Mouse (Mus musculus) cerebellum, adult 2 months (tissue): ENCODE data around the gene Prdx5. TPM values are rescaled to one million over a fixed set of nuclear protein-coding genes. Genes with fewer than 3 reads are reported as not detected.
"Not testable (repeated sequence)": the region's sequence is repeated elsewhere in the genome, so short reads cannot be mapped to it uniquely, and the experiment has no call there.

Experiments
- DNase-seq, 2 experiments: peaks; one replicate each; pipeline ENCODE4 v3.0.0; 2021
- H3K27ac ChIP-seq: fragments of 200-500 bp; 2 replicates; pipeline ENCODE4 v1.5.1; 2012; ENCODE audit warnings: low read length, control low read depth, inconsistent platforms; ENCODE audit not compliant: insufficient read depth
- H3K27me3 ChIP-seq: fragments of 200-500 bp; 2 replicates; pipeline ENCODE4 v1.6.1; 2012; ENCODE audit warnings: inconsistent platforms, mild to moderate bottlenecking, low read length, moderate library complexity; ENCODE audit not compliant: control insufficient read depth, insufficient read depth
- H3K4me1 ChIP-seq: fragments of 200-500 bp; 2 replicates; pipeline ENCODE4 v1.6.1; 2011; ENCODE audit warnings: low read length; ENCODE audit not compliant: control insufficient read depth, insufficient read depth
- H3K4me3 ChIP-seq: fragments of 200-500 bp; replicated peaks from 2 replicates; pipeline ENCODE3; 2011; ENCODE audit warnings: mild to moderate bottlenecking, low read depth, low read length, control low read depth; ENCODE audit not compliant: insufficient read depth
- CTCF ChIP-seq: fragments of 200-500 bp; IDR thresholded peaks from 2 replicates; pipeline ENCODE4 v1.5.1; 2011; ENCODE audit warnings: low read depth, mild to moderate bottlenecking, control low read depth, low read length, moderate library complexity, borderline replicate concordance; ENCODE audit not compliant: insufficient read depth
- POLR2A ChIP-seq: fragments of 200-500 bp; IDR thresholded peaks from 2 replicates; pipeline ENCODE4 v1.6.1; 2011; ENCODE audit warnings: low read length, control low read depth, borderline replicate concordance; ENCODE audit not compliant: insufficient read depth
- WGBS: fragments of 180-500 bp; shearing (Covaris S2); methylation state at CpG from one replicate; pipeline ENCODE4 v1.1.7; 2018; 5-methylcytosine and 5-hydroxymethylcytosine counted together
- polyA plus RNA-seq: library from polyadenylated mRNA; depleted of rRNA; stranded (reverse); fragments of >200 nt; gene quantifications from 2 replicates; pipeline ENCODE4 v1.2.3, GENCODE M21; 2012

Gene Prdx5
- polyA plus RNA-seq, 1 experiment, result 537 TPM

DNA sequence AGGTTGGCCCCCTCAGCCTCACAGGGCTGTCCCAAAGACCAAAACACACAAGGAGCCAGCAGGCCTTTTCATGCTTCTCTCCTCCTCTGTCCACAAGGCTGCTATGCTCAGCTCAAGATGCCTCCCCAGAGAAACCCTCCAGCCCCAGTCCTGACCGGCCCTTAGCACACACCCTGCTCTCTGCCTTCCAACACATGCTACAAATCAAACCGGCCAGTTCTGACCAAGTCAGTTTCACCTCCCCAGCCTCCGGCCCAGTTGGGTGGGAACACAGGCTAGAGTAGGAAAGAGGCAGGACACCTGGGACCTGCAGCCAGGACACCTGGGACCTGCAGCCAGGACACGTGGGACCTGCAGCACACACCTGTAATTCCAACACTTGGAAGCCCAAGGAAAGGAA, 6.6 kb upstream of the Prdx5 start:
- no peak for DNase-seq
- Histone ChIP-seq H3K4me1 (peaks cover 10% of the 10 kb centered on the region), H3K27ac (no peak overlapping the region), H3K27me3 (no peaks in the 10 kb centered on the region), H3K4me3 (no peak overlapping the region)
- TF ChIP-seq POLR2A, result no peak
- no peak for TF ChIP-seq CTCF
- WGBS, result 79% methylated on average over 4 of the region's 4 CpGs

DNA sequence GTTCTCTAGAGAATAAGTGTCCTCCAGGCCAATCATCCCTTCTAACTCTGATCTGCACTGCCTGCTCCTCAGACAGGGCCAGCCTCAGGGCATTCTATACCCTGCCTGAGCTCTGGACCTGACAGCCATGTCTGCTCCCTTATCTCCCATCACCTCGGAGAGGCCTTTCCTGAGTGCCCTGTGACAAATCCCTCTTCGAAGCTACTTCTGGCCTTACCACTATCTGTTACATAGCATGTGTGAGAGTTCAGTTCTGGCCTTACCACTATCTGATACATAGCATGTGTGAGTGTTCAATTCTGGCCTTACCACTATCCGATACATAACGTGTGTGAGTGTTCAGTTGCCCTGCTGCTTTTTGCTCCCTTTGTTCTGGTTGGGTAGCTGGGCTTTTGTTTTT, 5.4 kb upstream of the Prdx5 start:
- Histone ChIP-seq H3K27ac (no peak overlapping the region), H3K27me3 (no peaks in the 10 kb centered on the region), H3K4me1 (peaks cover 9% of the 10 kb centered on the region), H3K4me3 (no peak overlapping the region)
- TF ChIP-seq CTCF (no peak), POLR2A (no peak)
- 91% methylated on average over 4 of the region's 4 CpGs for WGBS
- DNase-seq, result peak in 1 of 2 experiments; percentile 8

DNA sequence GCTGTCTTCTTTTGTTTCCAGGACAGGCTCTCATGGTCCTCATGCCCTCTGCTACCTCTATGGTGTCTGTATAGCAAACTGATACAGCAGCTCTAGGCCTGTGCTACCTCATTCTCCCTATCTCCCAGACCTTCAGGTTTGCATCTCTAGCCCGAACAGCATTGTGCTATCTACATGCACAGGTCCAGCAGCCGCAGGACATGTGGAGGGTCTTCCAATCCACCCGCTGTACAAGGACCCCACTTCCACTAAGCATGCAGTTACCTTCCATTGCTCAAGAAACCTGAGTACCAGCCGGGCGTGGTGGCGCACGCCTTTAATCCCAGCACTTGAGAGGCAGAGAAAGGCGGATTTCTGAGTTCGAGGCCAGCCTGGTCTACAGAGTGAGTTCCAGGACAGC, 4.6 kb upstream of the Prdx5 start:
- H3K27ac ChIP-seq, result no peak overlapping the region
- no peak overlapping the region for H3K4me3 ChIP-seq
- TF ChIP-seq POLR2A, result no peak
- H3K27me3 ChIP-seq, result no peaks in the 10 kb centered on the region
- WGBS, result 95% methylated on average over 9 of the region's 9 CpGs
- peaks cover 2% of the 10 kb centered on the region for H3K4me1 ChIP-seq
- DNase-seq, result peak in 1 of 2 experiments; percentile 14

DNA sequence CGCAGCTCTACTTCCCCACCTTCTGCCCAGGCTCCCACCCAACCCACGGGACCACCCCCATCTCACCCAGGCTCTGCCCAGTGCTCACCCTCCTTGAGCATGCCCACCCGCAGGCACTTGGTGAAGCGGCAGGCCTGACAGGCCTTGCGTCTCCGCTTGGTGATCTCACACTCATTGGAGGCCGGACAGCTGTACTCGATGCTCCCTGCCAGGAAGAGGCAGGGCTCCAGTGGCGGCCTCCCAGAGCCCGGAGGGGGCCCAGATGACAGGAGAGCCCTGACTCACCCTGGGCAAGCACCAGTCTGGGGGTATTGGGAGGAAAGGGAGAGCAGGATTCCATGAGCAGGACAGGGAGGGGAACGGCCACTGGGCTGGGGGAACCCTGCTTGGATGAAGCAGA, 4.1 kb upstream of the Prdx5 start:
- H3K27ac ChIP-seq, result no peak overlapping the region
- H3K27me3 ChIP-seq, result no peaks in the 10 kb centered on the region
- TF ChIP-seq CTCF, result no peak
- TF ChIP-seq POLR2A, result no peak
- 20% methylated on average over 11 of the region's 11 CpGs for WGBS
- DNase-seq, result peak in 1 of 2 experiments; percentile 22
- no peak overlapping the region for H3K4me3 ChIP-seq
- H3K4me1 ChIP-seq, result no peaks in the 10 kb centered on the region; the same call in 1 of the 2 replicates

DNA sequence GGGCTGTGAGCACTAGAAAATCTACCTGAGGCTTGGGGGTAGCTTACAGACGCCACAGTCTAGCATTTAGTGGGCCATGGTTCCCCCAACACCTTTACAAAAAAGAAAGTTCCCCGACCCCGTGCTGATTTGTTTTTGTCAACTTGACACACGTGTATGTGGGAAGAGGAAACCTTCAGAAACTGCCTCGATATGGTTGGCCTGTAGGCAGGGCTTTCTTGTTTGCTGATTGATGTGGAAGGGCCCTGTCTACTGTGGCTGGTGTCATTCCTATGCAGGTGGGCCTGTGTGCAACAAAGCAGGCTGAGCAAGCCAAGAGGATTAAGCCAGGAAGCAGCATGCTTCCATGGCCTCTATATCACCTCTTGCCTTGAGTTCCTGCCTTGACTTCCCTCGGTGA, 3.1 kb upstream of the Prdx5 start:
- WGBS, result 87% methylated on average over 6 of the region's 6 CpGs
- DNase-seq, result peak in 1 of 2 experiments; percentile 8
- no peak for TF ChIP-seq CTCF
- TF ChIP-seq POLR2A, result no peak

DNA sequence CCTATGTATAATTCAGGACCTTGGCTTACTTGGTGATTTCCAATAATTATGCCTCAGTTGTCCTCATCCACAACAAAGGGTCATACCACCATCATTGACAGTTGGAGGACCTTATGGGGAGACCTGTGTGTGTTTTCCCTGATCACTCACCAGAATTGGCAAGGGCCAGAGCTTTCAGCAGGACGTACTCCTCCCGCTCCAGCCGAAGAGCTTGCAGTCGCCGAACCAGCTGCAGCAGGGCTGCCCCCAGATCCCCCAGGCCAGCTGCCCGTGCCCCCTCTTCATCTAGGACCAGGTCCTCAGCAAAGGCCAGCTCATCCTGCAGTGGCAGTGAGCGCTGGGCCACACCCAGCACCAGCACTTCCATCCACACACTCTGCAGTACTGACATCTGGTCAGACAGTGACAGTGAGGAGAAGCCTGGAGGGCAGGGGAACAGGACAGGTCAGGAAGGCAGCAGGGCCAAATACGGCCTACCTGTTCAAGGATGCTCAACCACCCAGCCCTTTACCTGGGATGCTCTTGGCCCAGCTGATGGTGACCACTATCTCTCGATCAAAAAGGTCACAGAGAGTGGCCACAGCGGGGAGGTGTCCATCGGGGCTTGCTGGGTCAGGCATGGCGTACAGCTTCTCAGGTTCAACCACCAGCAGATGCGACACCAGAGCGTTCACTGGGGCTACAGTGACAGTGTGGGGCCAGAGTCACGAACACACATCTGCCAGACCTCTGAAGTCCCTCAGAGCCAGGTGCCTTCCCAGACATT, 2.5 kb upstream of the Prdx5 start:
- whole genome bisulfite sequencing, result 88% methylated on average over 15 of the region's 15 CpGs
- DNase-seq, result no peak

More for the DNA sequence above, 3.1 kb upstream of the Prdx5 start:
- no peaks in the 10 kb centered on the region; the same call in 1 of the 2 replicates for H3K4me1 ChIP-seq
- no peak overlapping the region for H3K4me3 ChIP-seq
- H3K27me3 ChIP-seq, result no peaks in the 10 kb centered on the region
- no peak overlapping the region for H3K27ac ChIP-seq

DNA sequence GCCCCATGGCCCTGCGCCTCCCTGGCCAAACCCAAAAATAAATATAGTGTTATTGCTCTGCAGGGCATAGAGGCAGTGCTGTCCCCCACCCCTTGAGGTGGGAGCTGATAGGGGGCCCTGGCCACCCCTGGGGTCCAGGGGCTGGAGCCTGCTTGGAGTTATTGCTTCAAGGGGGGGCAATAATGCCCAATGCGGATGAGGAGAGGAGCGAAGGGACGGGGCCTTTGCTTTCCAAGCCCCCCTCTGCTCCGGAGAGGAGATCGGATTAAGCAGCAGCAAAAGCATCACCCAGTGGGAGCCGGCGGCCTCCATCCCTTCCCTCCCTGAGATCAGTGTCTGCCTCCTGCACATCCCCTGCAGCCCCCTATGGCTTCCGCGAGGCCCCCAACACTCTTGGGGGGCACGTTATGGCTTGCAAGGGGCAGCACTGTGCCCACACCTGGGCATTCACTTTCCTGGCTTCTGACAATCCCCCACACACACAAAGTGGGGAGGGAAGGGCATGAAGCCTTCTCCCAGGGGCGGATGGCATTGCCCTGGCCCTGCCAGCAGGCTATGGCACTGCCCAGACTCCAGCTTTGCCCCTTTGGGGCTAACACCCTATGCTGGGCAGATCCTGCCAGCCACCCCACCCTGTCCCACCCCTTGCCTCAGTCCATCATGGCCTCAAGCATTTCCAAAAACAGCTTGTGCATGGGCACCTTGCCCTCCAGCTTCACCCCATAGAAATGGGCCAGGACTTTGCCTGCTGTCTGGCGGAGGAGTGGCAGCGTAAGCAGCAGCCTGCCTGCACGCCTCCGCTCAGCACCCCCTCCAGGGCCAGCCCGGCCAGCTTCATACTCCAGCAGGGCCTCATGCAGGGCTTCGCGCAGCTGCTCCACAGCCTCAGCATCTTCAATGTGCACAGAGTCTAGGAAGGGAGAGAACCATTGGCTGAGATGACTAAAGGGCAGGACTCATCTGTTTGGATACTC, 1.5 kb upstream of the Prdx5 start:
- H3K27ac ChIP-seq, result no peak overlapping the region
- H3K27me3 ChIP-seq, result no peaks in the 10 kb centered on the region
- peak; percentile 27 to 29 for DNase-seq
- H3K4me1 ChIP-seq, result peaks cover 7% of the 10 kb centered on the region
- whole genome bisulfite sequencing, result 58% methylated on average over 19 of the region's 19 CpGs
- H3K4me3 ChIP-seq, result no peak overlapping the region
- TF ChIP-seq CTCF (no peak), POLR2A (no peak)

More for the DNA sequence above, 2.5 kb upstream of the Prdx5 start:
- no peaks in the 10 kb centered on the region for H3K27me3 ChIP-seq
- no peak overlapping the region for H3K27ac ChIP-seq
- peaks cover 2% of the 10 kb centered on the region for H3K4me1 ChIP-seq
- H3K4me3 ChIP-seq, result no peak overlapping the region
- TF ChIP-seq CTCF (no peak), POLR2A (no peak)

DNA sequence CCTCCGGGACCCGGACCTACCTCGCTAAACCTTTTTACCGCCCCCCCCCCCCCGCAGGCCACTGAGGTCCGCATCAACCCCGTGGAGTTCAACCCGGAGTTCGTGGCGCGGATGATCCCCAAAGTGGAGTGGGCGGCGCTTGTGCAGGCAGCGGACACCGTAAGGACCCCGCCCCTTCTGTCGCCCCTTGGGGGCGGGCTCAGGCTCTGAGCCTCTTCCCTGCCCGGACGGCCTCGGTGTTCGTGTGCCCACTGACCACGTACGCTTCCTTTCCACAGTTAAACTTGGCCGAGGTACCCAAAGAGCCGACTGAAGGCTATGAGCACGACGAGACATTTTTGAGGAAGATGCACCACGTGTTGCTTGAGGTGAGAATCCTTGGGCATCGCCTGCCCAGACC, 400 bp upstream of the Prdx5 start:
- WGBS, result 1% methylated on average over 30 of the region's 30 CpGs
- peak overlapping the region; percentile 92 for H3K4me3 ChIP-seq
- not testable (repeated sequence) for H3K27me3 ChIP-seq, H3K4me1 ChIP-seq
- peak in 1 of 2 experiments; percentile 54 for DNase-seq
- 0 out of 2 replicates have a peak overlapping the region, but pooled peaks have one; percentile 80 for H3K27ac ChIP-seq
